Mouse (Mus musculus): Measurements from ENCODE around the gene Ehd1. TPM values are rescaled to one million over a fixed set of nuclear protein-coding genes. Genes with fewer than 3 reads are reported as not detected.

Ehd1 gene
- polyA plus RNA-seq, 1 experiment, result 72.9 TPM

GRCm38 (mm10) chr19:6321358-6321757, 44.8 kb downstream of the Ehd1 start:
- H3K4me1 ChIP-seq (ENCODE audit: control insufficient read depth, insufficient read depth, low read length), result no peaks in the 10 kb centered on the region
- no peak for TF ChIP-seq POLR2A (IDR thresholded peaks at IDR 0.05; ENCODE audit: low read depth, low read length)
- TF ChIP-seq CTCF (IDR thresholded peaks at IDR 0.05; ENCODE audit: borderline replicate concordance, insufficient read depth, low read length), result no peak
- no peak overlapping the region for H3K27ac ChIP-seq (ENCODE audit: insufficient read depth, low read length)
- no peak overlapping the region for H3K4me3 ChIP-seq (ENCODE audit: insufficient read depth, low read length)

- no peaks in the 10 kb centered on the region for H3K4me1 ChIP-seq (ENCODE audit: control insufficient read depth, insufficient read depth, low read length)
- H3K4me3 ChIP-seq (ENCODE audit: insufficient read depth, low read length), result no peak overlapping the region
- no peak for TF ChIP-seq CTCF (IDR thresholded peaks at IDR 0.05; ENCODE audit: borderline replicate concordance, insufficient read depth, low read length)
- TF ChIP-seq POLR2A (IDR thresholded peaks at IDR 0.05; ENCODE audit: low read depth, low read length), result no peak
- no peak overlapping the region for H3K27ac ChIP-seq (ENCODE audit: insufficient read depth, low read length)
These were observed 45.5 kb downstream of the Ehd1 start for GRCm38 (mm10) chr19:6321786-6322621.

DNA sequence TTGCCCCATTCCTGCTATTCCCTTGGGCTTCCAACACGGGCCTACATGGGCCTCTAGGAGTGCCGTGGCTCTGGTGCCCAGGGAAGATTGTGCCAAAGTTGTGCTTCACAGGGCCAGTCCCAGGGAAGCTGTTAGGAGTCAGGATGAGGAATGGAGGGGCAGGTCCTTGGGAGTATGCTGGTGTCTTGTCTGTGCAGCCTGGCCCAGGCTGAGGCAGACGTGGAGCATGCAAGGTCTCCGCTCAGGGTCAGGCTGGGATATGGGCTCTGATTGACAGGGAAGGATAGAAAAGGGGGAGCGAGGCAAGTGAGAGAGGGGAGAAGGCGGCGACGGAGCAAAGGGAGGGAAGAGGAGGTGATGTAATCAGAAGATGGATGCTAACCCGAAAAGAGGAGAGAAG, 48.2 kb downstream of the Ehd1 start:
- TF ChIP-seq CTCF (IDR thresholded peaks at IDR 0.05; ENCODE audit: borderline replicate concordance, insufficient read depth, low read length), result no peak
- TF ChIP-seq POLR2A (IDR thresholded peaks at IDR 0.05; ENCODE audit: low read depth, low read length), result no peak
- Histone ChIP-seq H3K27ac (ENCODE audit: insufficient read depth, low read length) (no peak overlapping the region), H3K4me1 (ENCODE audit: control insufficient read depth, insufficient read depth, low read length) (no peaks in the 10 kb centered on the region), H3K4me3 (ENCODE audit: insufficient read depth, low read length) (no peak overlapping the region)

DNA sequence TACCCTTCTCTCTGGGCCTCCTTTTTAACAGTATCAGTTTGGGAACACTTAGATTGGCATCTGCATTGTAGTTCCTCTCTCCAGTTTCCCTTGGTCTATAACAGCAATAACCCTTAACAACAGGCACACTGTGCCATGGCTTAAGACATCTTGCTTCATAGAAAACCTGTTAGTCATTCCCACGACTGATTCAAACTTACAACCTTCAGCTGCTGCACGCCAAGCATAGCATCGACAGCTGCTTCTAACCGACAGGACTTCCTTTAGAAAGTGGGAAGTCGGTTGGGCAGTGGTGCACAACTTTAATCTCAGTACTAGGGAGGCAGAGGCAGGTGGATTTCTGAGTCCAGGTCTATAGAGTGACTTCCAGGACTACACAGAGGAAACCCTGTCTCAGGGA, 54.7 kb downstream of the Ehd1 start:
- H3K27ac ChIP-seq (ENCODE audit: insufficient read depth, low read length), result no peak overlapping the region; the same call in 1 of the 2 replicates
- H3K4me3 ChIP-seq (ENCODE audit: insufficient read depth, low read length), result no peak overlapping the region
- TF ChIP-seq CTCF (IDR thresholded peaks at IDR 0.05; ENCODE audit: borderline replicate concordance, insufficient read depth, low read length), result no peak
- TF ChIP-seq POLR2A (IDR thresholded peaks at IDR 0.05; ENCODE audit: low read depth, low read length), result 0 out of 2 replicates have a peak, but pooled peaks have one; percentile 1
- H3K4me1 ChIP-seq (ENCODE audit: control insufficient read depth, insufficient read depth, low read length), result peaks cover 9% of the 10 kb centered on the region

DNA sequence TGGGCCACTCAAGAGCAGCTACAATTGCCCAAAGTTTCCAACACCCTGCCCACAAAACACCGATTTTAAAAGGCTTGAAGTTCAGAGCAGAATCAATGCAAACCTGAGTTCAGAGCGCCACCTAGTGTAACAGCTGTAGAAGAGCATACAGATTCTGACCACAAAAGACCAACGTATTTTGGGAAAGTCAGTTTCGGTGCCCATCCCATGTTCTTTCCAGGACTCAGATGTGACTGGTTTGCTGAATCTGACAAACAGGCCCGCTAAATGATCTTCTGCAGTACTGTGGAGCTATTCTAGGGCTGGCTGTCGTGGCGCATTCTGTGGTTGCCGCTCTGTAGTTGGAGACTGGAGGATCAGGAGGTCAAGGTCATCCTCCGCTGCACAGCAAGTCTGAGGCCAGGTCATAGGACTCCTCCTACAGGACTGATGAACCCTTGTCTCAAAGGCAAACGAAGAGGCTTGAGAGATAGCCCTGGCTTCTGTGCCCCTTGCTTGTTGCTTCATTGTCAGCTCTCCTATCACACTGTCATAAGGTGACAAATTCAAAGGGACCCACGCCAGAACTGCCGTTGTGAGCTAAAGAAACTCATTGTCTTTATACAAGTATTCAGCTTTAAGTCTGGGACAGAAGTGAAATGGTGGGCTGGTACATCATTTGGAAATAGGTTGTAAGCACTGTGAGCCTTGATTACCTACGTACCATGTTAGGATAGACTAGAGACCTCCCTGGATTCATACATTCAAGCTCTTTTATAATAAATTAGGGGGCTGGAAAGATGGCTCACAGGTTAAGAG, 55.4 kb downstream of the Ehd1 start:
- Histone ChIP-seq H3K27ac (ENCODE audit: insufficient read depth, low read length) (no peak overlapping the region), H3K4me1 (ENCODE audit: control insufficient read depth, insufficient read depth, low read length) (peaks cover 10% of the 10 kb centered on the region), H3K4me3 (ENCODE audit: insufficient read depth, low read length) (no peak overlapping the region)
- TF ChIP-seq POLR2A (IDR thresholded peaks at IDR 0.05; ENCODE audit: low read depth, low read length) (no peak), CTCF (IDR thresholded peaks at IDR 0.05; ENCODE audit: borderline replicate concordance, insufficient read depth, low read length) (no peak)

DNA sequence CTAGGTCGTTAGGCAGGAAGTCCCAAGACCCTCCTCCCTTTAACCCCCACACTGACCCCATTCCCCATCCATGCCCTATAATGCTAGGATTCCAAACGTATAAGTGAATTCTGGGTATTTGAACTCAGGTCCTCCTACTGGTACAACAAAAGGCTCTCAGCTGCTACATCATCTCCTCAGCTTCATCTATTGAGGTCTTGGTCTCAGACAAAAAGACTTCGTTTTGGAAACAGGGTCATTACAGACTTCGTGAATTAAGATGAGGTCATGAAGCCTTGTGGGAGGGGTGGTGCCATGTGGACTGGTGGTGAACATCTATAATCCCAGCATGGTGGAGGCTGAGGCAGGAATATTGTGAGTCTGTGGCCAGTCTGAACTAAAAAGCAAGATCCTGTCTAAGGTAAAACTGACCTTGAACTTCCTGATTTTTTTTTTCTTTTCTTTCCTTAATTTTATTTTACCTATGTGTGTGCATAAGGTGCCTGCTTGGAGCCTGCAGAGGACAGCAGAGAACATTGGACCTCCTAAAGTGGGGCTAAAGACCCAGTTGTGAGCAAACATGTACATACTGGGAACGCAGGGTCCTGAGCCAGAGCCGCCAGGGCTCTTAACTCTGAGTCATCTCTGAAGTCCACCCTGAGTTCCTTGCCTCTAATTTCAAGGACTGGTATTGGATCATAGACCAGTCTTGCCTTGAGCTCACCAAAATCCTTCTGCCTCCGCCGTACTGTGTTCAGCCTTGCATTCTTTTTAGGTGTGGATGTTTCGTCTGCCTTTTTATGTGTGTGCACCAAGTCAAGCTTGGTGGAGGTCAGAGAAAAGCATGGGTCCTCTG, 57.5 kb downstream of the Ehd1 start:
- Histone ChIP-seq H3K4me1 (ENCODE audit: control insufficient read depth, insufficient read depth, low read length) (peaks cover 13% of the 10 kb centered on the region), H3K4me3 (ENCODE audit: insufficient read depth, low read length) (no peak overlapping the region), H3K27ac (ENCODE audit: insufficient read depth, low read length) (peak overlapping the region; percentile 52)
- TF ChIP-seq CTCF (IDR thresholded peaks at IDR 0.05; ENCODE audit: borderline replicate concordance, insufficient read depth, low read length) (no peak), POLR2A (IDR thresholded peaks at IDR 0.05; ENCODE audit: low read depth, low read length) (no peak)

GRCm38 (mm10) chr19:6334673-6335457, 58.3 kb downstream of the Ehd1 start, which contains the start of gene Men1:
TSS of gene Men1 (plus strand) at chr19:6334979.
- H3K27ac ChIP-seq (ENCODE audit: insufficient read depth, low read length), result peak within 1 kb of the TSS; percentile 52
- TF ChIP-seq POLR2A (IDR thresholded peaks at IDR 0.05; ENCODE audit: low read depth, low read length) (peak; percentile 72), CTCF (IDR thresholded peaks at IDR 0.05; ENCODE audit: borderline replicate concordance, insufficient read depth, low read length) (no peak)
- peaks cover 13% of the 10 kb centered on the region for H3K4me1 ChIP-seq (ENCODE audit: control insufficient read depth, insufficient read depth, low read length)
- H3K4me3 ChIP-seq (ENCODE audit: insufficient read depth, low read length), result peak within 1 kb of the TSS; percentile 83

GRCm38 (mm10) chr19:6335458-6335827, 58.9 kb downstream of the Ehd1 start:
- no peak overlapping the region for H3K27ac ChIP-seq (ENCODE audit: insufficient read depth, low read length)
- TF ChIP-seq CTCF (IDR thresholded peaks at IDR 0.05; ENCODE audit: borderline replicate concordance, insufficient read depth, low read length) (no peak), POLR2A (IDR thresholded peaks at IDR 0.05; ENCODE audit: low read depth, low read length) (0 out of 2 replicates have a peak, but pooled peaks have one; percentile 31)
- peak overlapping the region; percentile 83 for H3K4me3 ChIP-seq (ENCODE audit: insufficient read depth, low read length)
- H3K4me1 ChIP-seq (ENCODE audit: control insufficient read depth, insufficient read depth, low read length), result peaks cover 13% of the 10 kb centered on the region
